9 mouse cellular contexts compared by ENCODE assay signal in the genomic region with DNA sequence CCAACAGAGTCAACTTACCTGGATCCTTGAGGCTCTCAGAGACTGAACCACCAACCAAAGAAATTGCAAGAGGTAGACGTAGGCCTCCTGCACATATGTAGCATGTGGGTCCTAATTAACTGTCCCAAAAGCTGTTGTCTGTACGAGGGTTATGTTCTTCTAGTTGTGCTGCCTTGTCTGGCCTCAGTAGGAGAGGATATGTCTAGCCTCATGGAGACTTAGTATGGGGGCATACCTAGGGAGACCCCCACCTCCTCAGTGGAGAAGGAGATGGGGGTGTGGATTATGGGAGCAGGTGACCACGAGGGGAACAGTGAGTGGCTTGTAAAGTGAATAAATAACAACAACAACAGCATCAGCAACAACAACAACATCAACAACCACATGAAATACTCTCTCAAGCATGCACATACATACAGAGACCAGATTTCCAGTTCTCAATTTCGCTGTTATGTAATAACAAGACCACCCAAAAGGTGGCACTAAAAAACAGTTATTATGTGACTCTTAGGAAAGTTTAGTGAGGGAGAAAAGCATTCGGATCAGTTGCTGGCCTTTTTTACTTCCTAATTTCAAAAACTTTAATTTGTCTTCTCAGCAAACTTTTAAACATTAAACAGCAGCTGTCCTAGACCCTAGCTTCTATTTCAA. TPM values are rescaled to one million over a fixed set of nuclear protein-coding genes. Genes with fewer than 3 reads are reported as not detected.
DNase-seq lines count a peak whose midpoint lies in the region; ATAC-seq and TF ChIP-seq lines count a peak whose summit lies in the region.
"Had no signal": no experiment of that assay in that cellular context is flagged by ENCODE, and none has a peak within 500 bp of the region (broad histone marks: within the 10 kb centered on the region; RNA-seq: fewer than 3 reads in every experiment).

No protein-coding gene starts in this region.

- no peak overlapping the region for H3K4me2 ChIP-seq in forebrain, embryonic 15.5 days (replicated peaks)
- no peak overlapping the region for H3K4me2 ChIP-seq in midbrain, embryonic 14.5 days (ENCODE audit: low read length)

- no peaks in the 10 kb centered on the region for H3K36me3 ChIP-seq in forebrain, embryonic 15.5 days
- no peaks in the 10 kb centered on the region for H3K36me3 ChIP-seq in midbrain, embryonic 14.5 days (ENCODE audit: control insufficient read depth, insufficient read depth, low read length)

- no peaks in the 10 kb centered on the region for H3K9me3 ChIP-seq in forebrain, embryonic 15.5 days
- no peaks in the 10 kb centered on the region for H3K9me3 ChIP-seq in midbrain, embryonic 14.5 days (ENCODE audit: control insufficient read depth, low read length)

- ATAC-seq in forebrain, embryonic 15.5 days (replicated peaks) = peak; percentile 72
- ATAC-seq in midbrain, embryonic 14.5 days (ENCODE audit: low FRiP score, low TSS enrichment) = peak; percentile 13; the same call in 1 of the 2 replicates
- ATAC-seq in erythroid progenitor cell, adult 5-6 weeks (replicated peaks; ENCODE audit: low FRiP score, poor library complexity, severe bottlenecking) = no peak

- DNase-seq in left cerebral cortex, adult 2 months (ENCODE audit: extremely low spot score in 1 of 2, low spot score in 2 of 2) = no peak
- DNase-seq in left cerebral cortex, postnatal 4 days = no peak
- peak; percentile 71 for DNase-seq in adipocyte (ENCODE audit: low spot score)
- DNase-seq in midbrain, embryonic 14.5 days = peak; percentile 80
- DNase-seq in cerebellum, adult 11 months = no peak
- DNase-seq: right cerebral cortex, postnatal 25 days had no signal

- intact Hi-C loops in left cerebral cortex, adult 2 months (cut with DNase I) = no loop called here
- intact Hi-C loops in left cerebral cortex, postnatal 4 days (cut with DNase I) = loop anchor here (1.0 to 5.0 kb wide), 2 partner anchors 482 to 599 kb away; no protein-coding TSS in a partner anchor

- no peaks in the 10 kb centered on the region for H3K27me3 ChIP-seq in forebrain, embryonic 15.5 days
- H3K27me3 ChIP-seq in midbrain, embryonic 14.5 days (ENCODE audit: control insufficient read depth, insufficient read depth, low read length) = no peaks in the 10 kb centered on the region

- H3K4me3 ChIP-seq in left cerebral cortex, adult 2 months = no peak overlapping the region
- H3K4me3 ChIP-seq in forebrain, embryonic 15.5 days = no peak overlapping the region
- H3K4me3 ChIP-seq in midbrain, embryonic 14.5 days (replicated peaks; ENCODE audit: low read depth, low read length) = no peak overlapping the region
- H3K4me3 ChIP-seq: erythroblast, embryonic 14.5 days had no signal

- TF ChIP-seq CTCF in left cerebral cortex, adult 2 months (IDR thresholded peaks at IDR 0.05) = peak; percentile 25

- H3K4me1 ChIP-seq in forebrain, embryonic 15.5 days = no peaks in the 10 kb centered on the region
- no peaks in the 10 kb centered on the region for H3K4me1 ChIP-seq in midbrain, embryonic 14.5 days (ENCODE audit: control insufficient read depth, insufficient read depth, low read length)

- 63% methylated on average over 5 of the region's 5 CpGs for WGBS in forebrain, embryonic 15.5 days
- 63% methylated on average over 5 of the region's 5 CpGs for WGBS in midbrain, embryonic 14.5 days

- no peak overlapping the region for H3K9ac ChIP-seq in forebrain, embryonic 15.5 days (replicated peaks)
- no peak overlapping the region for H3K9ac ChIP-seq in midbrain, embryonic 14.5 days (replicated peaks; ENCODE audit: low read length)

- H3K27ac ChIP-seq in left cerebral cortex, adult 2 months = no peak overlapping the region
- no peak overlapping the region for H3K27ac ChIP-seq in forebrain, embryonic 15.5 days (replicated peaks)
- H3K27ac ChIP-seq in midbrain, embryonic 14.5 days (replicated peaks; ENCODE audit: low read depth, low read length) = no peak overlapping the region

RNA-seq across cellular contexts. Expression of a gene that starts 17.0 kb away (rescaled TPM):
- 10 to 100 TPM; 10.3 to 12.1 TPM for total RNA-seq in left cerebral cortex, adult 2 months (2021)
- 1 to 10 TPM; 6.5 to 8.2 TPM for total RNA-seq in left cerebral cortex, postnatal 4 days (2021)
- 9.6 and 13.0 TPM in 2 replicates for polyA plus RNA-seq in forebrain, embryonic 15.5 days (2015; fragmentation: Nextera tagmentation; extraction: Ambion mirVana)
- polyA plus RNA-seq in midbrain, embryonic 14.5 days (2014; fragmentation: Nextera tagmentation; extraction: Ambion mirVana) = 2.1 and 4.2 TPM in 2 replicates
- 0.36 TPM in 1 of 2 replicates, not detected in the other for total RNA-seq in erythroid progenitor cell, adult 5-6 weeks (2015; ENCODE audit: low replicate concordance)
- total RNA-seq in erythroid progenitor cell, adult 5-6 weeks (2017; ENCODE audit: low replicate concordance) = 0.38 TPM in 1 of 2 replicates, not detected in the other
- polyA plus RNA-seq: erythroblast, embryonic 14.5 days had no signal

Comparison
In these comparisons a context has a peak if more than half of its experiments do, and no peak if none do; other contexts are left out.
1. DNase-seq: peak in adipocyte (single experiment) and midbrain, embryonic 14.5 days (single experiment); none in left cerebral cortex, adult 2 months (0 of 2), left cerebral cortex, postnatal 4 days (single experiment) and cerebellum, adult 11 months (single experiment).
2. RNA of a gene that starts 17.0 kb away (total RNA-seq): 10.3 to 12.1 TPM in left cerebral cortex, adult 2 months and 6.5 to 8.2 TPM in left cerebral cortex, postnatal 4 days; 0.36 to 0.38 TPM in erythroid progenitor cell, adult 5-6 weeks; every median in the first group is over 4 times any median in the second.